Mouse (Mus musculus): ENCODE measurements around the gene H60b.
"Not testable (repeated sequence)": the region's sequence is repeated elsewhere in the genome, so short reads cannot be mapped to it uniquely, and the experiment has no call there.

H60b gene

GRCm38 (mm10) chr10:22274445-22275057 lies 116.2 kb downstream of the H60b start:
- DNase-seq = peak; percentile 0 to 5

- not testable (repeated sequence) for DNase-seq
Measured at GRCm38 (mm10) chr10:22278468-22278867, 120.1 kb downstream of the H60b start.

GRCm38 (mm10) chr10:22282816-22283215 lies 124.4 kb downstream of the H60b start:
- no peak for DNase-seq

- DNase-seq = no peak
Measured at GRCm38 (mm10) chr10:22295676-22296075, 137.3 kb downstream of the H60b start.

GRCm38 (mm10) chr10:22297033-22297762 lies 138.8 kb downstream of the H60b start:
- no peak for DNase-seq

GRCm38 (mm10) chr10:22297766-22298461 lies 139.5 kb downstream of the H60b start:
- DNase-seq = no peak

GRCm38 (mm10) chr10:22299324-22299723 lies 140.9 kb downstream of the H60b start:
- DNase-seq = no peak

GRCm38 (mm10) chr10:22301641-22302040 lies 143.3 kb downstream of the H60b start:
- DNase-seq = no peak

- DNase-seq = no peak
Measured at GRCm38 (mm10) chr10:22302344-22303057, 144.1 kb downstream of the H60b start.

GRCm38 (mm10) chr10:22303736-22304135 lies 145.3 kb downstream of the H60b start:
- no peak for DNase-seq

- DNase-seq = no peak
Measured at GRCm38 (mm10) chr10:22305801-22306200, 147.4 kb downstream of the H60b start.

- DNase-seq = no peak
Measured at GRCm38 (mm10) chr10:22306452-22306851, 148.1 kb downstream of the H60b start.

GRCm38 (mm10) chr10:22308221-22308620 lies 149.8 kb downstream of the H60b start:
- no peak for DNase-seq

GRCm38 (mm10) chr10:22322858-22323257 lies 164.5 kb downstream of the H60b start:
- no peak for DNase-seq
